Comparison of ENCODE assay signal across 9 mouse cellular contexts in the genomic region with DNA sequence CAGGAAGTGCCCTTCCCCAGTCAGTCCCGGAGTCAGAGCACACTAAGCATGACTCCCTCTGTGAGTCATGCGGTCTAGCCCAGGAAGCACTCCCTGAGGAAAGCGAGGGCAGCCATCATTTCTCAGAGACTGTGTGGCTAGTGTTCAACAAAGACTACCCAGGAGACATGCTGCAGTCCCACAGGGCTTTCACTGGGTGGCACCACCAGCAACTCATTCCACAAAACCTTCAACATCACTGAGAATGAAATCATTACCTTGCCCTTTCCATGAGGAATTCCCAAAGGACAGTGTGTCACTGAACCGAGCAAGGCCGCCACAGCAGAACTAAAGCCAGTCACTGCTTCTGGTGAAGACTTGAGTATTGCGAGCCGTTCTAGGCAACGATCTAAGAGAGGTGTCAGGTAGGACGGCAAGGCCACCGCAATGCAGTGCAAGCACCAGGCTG. TPM values are rescaled to one million over a fixed set of nuclear protein-coding genes. Genes with fewer than 3 reads are reported as not detected.
A peak's percentile ranks its signal among the peaks of the same experiment; 100 is the strongest.
DNase-seq lines count a peak whose midpoint lies in the region; ATAC-seq lines count a peak whose summit lies in the region.
"Had no signal": no experiment of that assay in that cellular context is flagged by ENCODE, and none has a peak within 500 bp of the region (broad histone marks: within the 10 kb centered on the region; RNA-seq: fewer than 3 reads in every experiment).

No protein-coding gene starts in this region.

- no peak overlapping the region for H3K4me3 ChIP-seq in forebrain, embryonic 14.5 days (ENCODE audit: low read depth, low read length)
- H3K4me3 ChIP-seq in forebrain, embryonic 10.5 days, result no peak overlapping the region
- H3K4me3 ChIP-seq in kidney, embryonic 14.5 days (ENCODE audit: low read length), result no peak overlapping the region
- no peak overlapping the region for H3K4me3 ChIP-seq in hindbrain, embryonic 14.5 days (replicated peaks; ENCODE audit: low read length)
- H3K4me3 ChIP-seq: liver, embryonic 13.5 days had no signal

- H3K27me3 ChIP-seq in forebrain, embryonic 14.5 days (replicated peaks; ENCODE audit: control insufficient read depth, insufficient read depth, low read length), result no peaks in the 10 kb centered on the region
- no peaks in the 10 kb centered on the region for H3K27me3 ChIP-seq in forebrain, embryonic 10.5 days (ENCODE audit: poor library complexity, severe bottlenecking)
- no peaks in the 10 kb centered on the region for H3K27me3 ChIP-seq in kidney, embryonic 14.5 days (ENCODE audit: control insufficient read depth, insufficient read depth, low read length)
- no peaks in the 10 kb centered on the region for H3K27me3 ChIP-seq in hindbrain, embryonic 14.5 days (ENCODE audit: control insufficient read depth, insufficient read depth, low read length)
- H3K27me3 ChIP-seq: liver, embryonic 13.5 days had no signal

- WGBS in forebrain, embryonic 14.5 days, result 89% methylated on average over 10 of the region's 10 CpGs
- 90% methylated on average over 10 of the region's 10 CpGs for WGBS in forebrain, embryonic 10.5 days
- 87% methylated on average over 10 of the region's 10 CpGs for WGBS in kidney, embryonic 14.5 days
- WGBS in hindbrain, embryonic 14.5 days, result 79% methylated on average over 10 of the region's 10 CpGs

- H3K9me3 ChIP-seq in forebrain, embryonic 14.5 days (replicated peaks; ENCODE audit: control insufficient read depth, low read length), result no peaks in the 10 kb centered on the region
- H3K9me3 ChIP-seq in forebrain, embryonic 10.5 days, result peaks cover 4% of the 10 kb centered on the region; the same call in 1 of the 2 replicates
- H3K9me3 ChIP-seq in kidney, embryonic 14.5 days (ENCODE audit: control insufficient read depth, low read length), result no peaks in the 10 kb centered on the region
- H3K9me3 ChIP-seq in hindbrain, embryonic 14.5 days (ENCODE audit: control insufficient read depth, low read length), result no peaks in the 10 kb centered on the region
- H3K9me3 ChIP-seq: liver, embryonic 13.5 days had no signal

- peaks cover 36% of the 10 kb centered on the region for H3K36me3 ChIP-seq in forebrain, embryonic 14.5 days (ENCODE audit: control insufficient read depth, insufficient read depth, low read length)
- peaks cover 69% of the 10 kb centered on the region for H3K36me3 ChIP-seq in forebrain, embryonic 10.5 days (replicated peaks)
- peaks cover 60% of the 10 kb centered on the region for H3K36me3 ChIP-seq in kidney, embryonic 14.5 days (ENCODE audit: control insufficient read depth, insufficient read depth, low read length)
- H3K36me3 ChIP-seq in hindbrain, embryonic 14.5 days (replicated peaks; ENCODE audit: control insufficient read depth, insufficient read depth), result peaks cover 56% of the 10 kb centered on the region

- peak; percentile 6 for DNase-seq in forebrain, embryonic 14.5 days (ENCODE audit: low spot score)
- no peak for DNase-seq in forebrain, embryonic 10.5 days (ENCODE audit: extremely low spot score, low spot score)
- peak; percentile 5 to 26 for DNase-seq in kidney, postnatal 36 days
- peak; percentile 97 for DNase-seq in 3T3-L1 (ENCODE audit: low read depth, low spot score)
- peak; percentile 70 for DNase-seq in brain, adult 2 months (ENCODE audit: low read depth, low spot score)
- DNase-seq in urinary bladder, postnatal 10 days (ENCODE audit: low spot score), result no peak
- DNase-seq in hindbrain, embryonic 14.5 days (ENCODE audit: low spot score), result no peak
- DNase-seq: liver, embryonic 13.5 days had no signal

- no peak for ATAC-seq in forebrain, embryonic 14.5 days
- ATAC-seq in kidney, embryonic 14.5 days (ENCODE audit: low FRiP score, low TSS enrichment), result no peak
- ATAC-seq in hindbrain, embryonic 14.5 days (ENCODE audit: low FRiP score), result no peak

- H3K27ac ChIP-seq in forebrain, embryonic 14.5 days (ENCODE audit: low read depth, low read length), result no peak overlapping the region
- no peak overlapping the region for H3K27ac ChIP-seq in forebrain, embryonic 10.5 days
- no peak overlapping the region for H3K27ac ChIP-seq in kidney, embryonic 14.5 days (ENCODE audit: low read depth, low read length)
- H3K27ac ChIP-seq in hindbrain, embryonic 14.5 days, result no peak overlapping the region
- H3K27ac ChIP-seq: liver, embryonic 13.5 days had no signal

- H3K4me1 ChIP-seq in forebrain, embryonic 14.5 days (ENCODE audit: control insufficient read depth, insufficient read depth, low read length), result no peaks in the 10 kb centered on the region
- H3K4me1 ChIP-seq in forebrain, embryonic 10.5 days, result peaks cover 13% of the 10 kb centered on the region; the same call in 1 of the 2 replicates
- no peaks in the 10 kb centered on the region for H3K4me1 ChIP-seq in kidney, embryonic 14.5 days (ENCODE audit: control insufficient read depth, insufficient read depth, low read length)
- H3K4me1 ChIP-seq in hindbrain, embryonic 14.5 days (replicated peaks; ENCODE audit: control insufficient read depth, insufficient read depth, low read length), result no peaks in the 10 kb centered on the region
- H3K4me1 ChIP-seq: liver, embryonic 13.5 days had no signal

- H3K9ac ChIP-seq in forebrain, embryonic 14.5 days (ENCODE audit: low read length), result no peak overlapping the region
- no peak overlapping the region for H3K9ac ChIP-seq in kidney, embryonic 14.5 days (ENCODE audit: low read depth, low read length)
- H3K9ac ChIP-seq in hindbrain, embryonic 14.5 days, result no peak overlapping the region
- H3K9ac ChIP-seq: liver, embryonic 13.5 days had no signal

- no peak overlapping the region for H3K4me2 ChIP-seq in forebrain, embryonic 14.5 days (ENCODE audit: low read length)
- H3K4me2 ChIP-seq in kidney, embryonic 14.5 days (replicated peaks; ENCODE audit: low read depth, low read length), result no peak overlapping the region
- no peak overlapping the region for H3K4me2 ChIP-seq in hindbrain, embryonic 14.5 days (replicated peaks)
- H3K4me2 ChIP-seq: liver, embryonic 13.5 days had no signal

RNA-seq across cellular contexts. Expression of a gene that starts 23.6 kb away (rescaled TPM):
- 4.8 and 5.4 TPM in 2 replicates for polyA plus RNA-seq in forebrain, embryonic 14.5 days (2014; fragmentation: Nextera tagmentation; extraction: Ambion mirVana)
- 14.0 and 14.5 TPM in 2 replicates for polyA plus RNA-seq in forebrain, embryonic 10.5 days (2016; fragmentation: Nextera tagmentation; extraction: Ambion mirVana)
- 7.5 and 14.7 TPM in 2 replicates for polyA plus RNA-seq in kidney, embryonic 14.5 days (2014; fragmentation: Nextera tagmentation; extraction: Ambion mirVana)
- polyA plus RNA-seq in hindbrain, embryonic 14.5 days (2014; fragmentation: Nextera tagmentation; extraction: Ambion mirVana), result 8.3 and 9.4 TPM in 2 replicates

RNA-seq across cellular contexts. Expression of a gene that starts 58.8 kb away (rescaled TPM):
- polyA plus RNA-seq in forebrain, embryonic 14.5 days (2014; fragmentation: Nextera tagmentation; extraction: Ambion mirVana), result 16.1 and 16.2 TPM in 2 replicates
- polyA plus RNA-seq in forebrain, embryonic 10.5 days (2016; fragmentation: Nextera tagmentation; extraction: Ambion mirVana), result 28.9 and 31.2 TPM in 2 replicates
- polyA plus RNA-seq in kidney, embryonic 14.5 days (2014; fragmentation: Nextera tagmentation; extraction: Ambion mirVana), result 28.8 and 30.2 TPM in 2 replicates
- 19.4 and 21.7 TPM in 2 replicates for polyA plus RNA-seq in hindbrain, embryonic 14.5 days (2014; fragmentation: Nextera tagmentation; extraction: Ambion mirVana)

Comparison
In these comparisons a context has a peak if more than half of its experiments do, and no peak if none do; other contexts are left out.
1. DNase-seq: peak in forebrain, embryonic 14.5 days (single experiment), kidney, postnatal 36 days (2 of 2), 3T3-L1 (single experiment) and brain, adult 2 months (single experiment); none in forebrain, embryonic 10.5 days (single experiment), urinary bladder, postnatal 10 days (single experiment) and hindbrain, embryonic 14.5 days (single experiment).